Mouse (Mus musculus): Measurements from ENCODE around the gene Tex26.

Gene Tex26

DNA sequence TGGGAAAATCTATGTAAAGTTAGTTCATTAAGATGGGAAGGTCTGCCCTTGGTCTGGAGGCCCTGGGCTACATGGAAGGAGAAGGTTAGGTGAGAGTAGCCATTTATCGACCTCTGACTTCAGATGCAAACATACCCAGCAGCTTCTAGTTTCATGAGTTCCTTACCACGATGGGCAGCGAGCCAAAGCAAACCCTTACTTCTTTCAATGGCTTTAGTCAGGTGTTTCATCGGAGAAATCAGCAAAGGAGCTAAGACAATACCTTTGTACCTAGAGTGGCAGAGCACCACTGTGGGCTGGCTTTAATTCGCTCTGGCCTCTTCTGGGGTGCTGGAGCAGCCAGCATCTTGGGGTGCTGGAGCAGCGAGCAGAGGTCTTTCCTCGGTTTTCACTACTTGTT, 5.8 kb upstream of the Tex26 start:
- no peak for DNase-seq (ENCODE audit: low read depth, low spot score)

DNA sequence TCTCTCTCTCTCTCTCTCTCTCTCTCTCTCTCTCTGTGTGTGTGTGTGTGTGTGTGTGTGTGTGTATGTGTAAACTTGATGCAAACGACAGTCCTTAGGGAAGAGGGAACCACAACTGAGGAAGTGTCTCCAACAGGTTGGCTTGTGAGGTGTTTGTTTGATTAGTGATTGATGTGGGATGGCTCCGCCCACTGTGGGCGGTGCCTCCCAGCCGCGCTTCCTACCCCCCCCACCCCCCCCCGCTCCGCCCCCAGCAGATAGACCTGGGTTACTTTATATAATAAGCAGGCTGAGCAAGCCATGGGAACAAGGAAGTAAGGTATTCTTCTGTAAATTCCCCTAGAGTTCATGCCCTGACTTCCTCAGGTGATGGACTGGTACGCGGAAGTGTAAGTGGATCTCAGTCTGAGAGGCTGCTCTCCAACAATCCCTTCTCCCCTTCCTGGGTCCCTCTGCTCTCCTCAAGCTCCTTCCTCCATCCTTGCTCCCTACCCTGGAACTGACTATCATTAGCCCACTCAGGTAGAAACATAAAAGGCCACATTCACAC, 5.2 kb upstream of the Tex26 start:
- no peak for DNase-seq (ENCODE audit: low read depth, low spot score)

DNA sequence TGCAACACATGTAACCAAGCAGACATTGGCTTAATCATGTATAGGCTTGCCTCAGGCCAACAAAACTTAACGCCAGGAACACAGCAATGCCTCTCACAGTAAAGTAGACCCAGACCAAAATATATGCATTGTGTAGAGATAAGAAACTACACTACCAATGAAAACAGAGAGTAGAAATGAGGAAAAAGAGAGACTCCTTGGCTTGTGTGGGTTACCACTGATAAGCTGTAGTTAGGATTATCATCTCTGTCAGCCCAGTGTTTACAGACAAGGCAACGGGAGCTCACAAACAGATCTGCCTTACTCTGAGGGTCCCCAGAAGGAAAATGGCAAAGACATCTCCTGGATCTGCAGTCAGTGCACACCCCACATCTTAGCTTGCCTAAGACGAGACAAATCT, 2.9 kb upstream of the Tex26 start:
- DNase-seq (ENCODE audit: low read depth, low spot score) = no peak

DNA sequence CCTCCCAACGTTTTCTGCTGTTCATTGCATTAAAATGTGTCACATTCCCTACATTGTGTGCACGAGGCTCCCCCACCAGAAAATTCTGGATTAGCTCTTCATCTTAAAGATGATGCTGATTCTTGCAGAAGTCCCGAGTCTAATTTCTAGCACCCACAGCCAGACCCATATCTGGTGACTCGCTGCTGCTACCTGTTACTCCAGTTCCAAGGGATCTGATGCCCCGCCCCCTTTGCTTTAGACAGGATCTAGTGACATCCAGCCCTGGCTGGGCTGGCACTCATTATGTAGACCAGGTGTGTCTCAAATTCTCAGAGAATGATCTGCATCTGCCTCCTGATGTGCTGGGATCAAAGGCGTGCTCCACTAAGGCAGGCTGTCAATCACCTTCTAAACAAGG, 2.3 kb upstream of the Tex26 start:
- DNase-seq (ENCODE audit: low read depth, low spot score) = no peak

DNA sequence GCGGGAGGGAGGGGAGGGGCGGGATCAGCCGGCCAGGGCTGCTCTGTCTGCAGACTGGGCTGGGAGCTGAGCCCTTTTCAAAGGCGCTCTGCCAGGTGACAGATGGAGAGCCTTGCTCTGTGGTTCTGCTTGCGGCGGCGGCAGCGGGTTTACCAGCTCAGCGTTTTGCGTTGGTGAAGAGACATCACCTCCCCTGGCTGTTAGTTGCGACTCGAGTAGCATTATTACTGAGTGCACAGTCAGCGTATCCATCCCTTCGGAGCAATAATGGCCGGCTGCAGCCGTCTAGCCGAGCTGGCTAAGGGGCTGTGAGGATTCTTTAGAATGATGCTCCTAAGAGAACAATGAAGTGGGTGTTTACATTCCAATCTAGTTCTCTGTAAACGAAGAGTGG, 717 bp downstream of the Tex26 start:
- peak; percentile 98 for DNase-seq (ENCODE audit: low read depth, low spot score)

DNA sequence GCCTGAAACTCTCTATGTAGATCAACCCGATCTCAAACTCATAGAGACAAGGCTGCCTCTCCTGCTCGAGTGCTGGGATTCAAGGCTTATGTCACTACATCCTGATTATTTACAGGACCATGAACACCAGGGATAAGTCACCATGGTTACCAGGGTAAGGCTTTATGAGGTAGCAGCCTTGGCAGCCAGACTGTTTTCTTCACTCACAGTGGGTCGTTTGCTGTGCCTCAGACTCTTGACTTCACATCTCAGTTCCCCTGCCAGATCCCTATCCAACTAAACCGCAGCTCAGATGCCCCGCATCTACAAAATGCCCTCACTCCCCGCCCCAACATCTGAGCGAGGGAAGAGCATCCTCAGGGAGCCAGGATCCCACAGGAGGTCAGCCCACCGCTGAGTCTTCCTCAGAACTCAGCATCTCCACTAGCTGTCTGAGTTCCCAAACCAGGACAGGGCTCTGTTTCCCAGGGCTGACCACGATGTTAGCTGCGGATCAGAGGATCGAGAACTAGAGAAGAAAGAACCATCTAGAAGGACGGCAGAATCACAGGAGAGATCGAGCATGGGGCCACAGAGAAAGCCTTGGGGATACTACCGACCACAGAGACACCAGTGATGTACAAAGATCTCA, 2.3 kb downstream of the Tex26 start:
- DNase-seq (ENCODE audit: low read depth, low spot score) = peak; percentile 64

DNA sequence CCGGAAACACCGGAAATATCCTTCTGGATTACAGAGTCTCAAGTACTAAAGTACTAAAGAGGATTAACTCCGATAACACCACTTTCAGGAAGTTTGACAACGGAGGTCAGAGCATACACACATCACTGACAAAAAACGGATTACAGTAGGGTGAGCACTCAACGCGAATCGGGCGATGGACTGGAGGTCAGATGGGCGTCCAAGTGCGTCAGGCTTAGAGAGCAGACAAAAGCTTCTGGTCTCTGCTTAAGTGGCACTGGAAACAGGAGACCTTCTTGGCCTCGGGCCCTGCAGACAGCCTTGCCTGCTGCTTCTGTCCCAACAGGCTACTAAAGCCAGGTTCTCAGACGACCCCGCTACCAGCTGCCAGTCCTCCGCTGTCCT, 2.8 kb downstream of the Tex26 start:
- no peak for DNase-seq (ENCODE audit: low read depth, low spot score)

DNA sequence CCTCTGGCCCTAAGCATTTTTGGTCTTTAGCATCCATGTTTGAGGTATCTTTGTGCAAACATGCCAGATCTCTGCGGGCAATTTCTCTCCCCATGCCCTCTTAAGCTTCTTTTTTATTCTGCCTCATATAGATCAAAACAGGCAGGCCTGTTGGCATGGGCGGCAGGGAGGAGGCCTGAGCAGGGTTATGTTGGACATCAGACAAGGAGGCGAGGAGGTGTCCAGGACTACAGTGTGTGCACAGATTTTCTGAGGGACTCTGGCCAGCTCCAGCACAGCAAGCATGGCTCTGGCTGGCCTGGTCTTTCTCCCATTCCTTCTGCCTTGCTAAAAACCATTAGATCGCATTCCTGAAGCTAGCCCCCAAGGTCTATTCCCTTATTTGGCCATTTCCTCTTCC, 5.0 kb downstream of the Tex26 start:
- peak; percentile 95 for DNase-seq (ENCODE audit: low read depth, low spot score)

DNA sequence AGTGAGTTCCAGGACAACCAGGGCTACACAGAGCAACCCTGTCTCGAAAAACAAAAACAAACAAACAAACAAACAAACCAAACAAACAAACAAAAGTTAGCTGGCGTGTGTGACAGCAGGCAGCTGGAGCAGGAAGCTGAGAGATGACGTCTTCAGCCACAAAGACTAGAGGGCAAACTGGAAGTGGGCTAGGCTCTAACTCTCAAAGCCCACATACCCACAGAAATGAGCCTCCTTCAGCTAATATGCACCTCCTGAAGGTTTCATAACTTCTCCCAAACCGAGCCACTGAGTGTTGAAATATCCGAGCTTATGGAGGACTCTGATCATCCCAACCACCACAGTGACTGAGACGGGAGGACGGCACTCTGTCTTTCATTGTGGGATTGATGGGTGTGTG, 7.0 kb downstream of the Tex26 start:
- DNase-seq (ENCODE audit: low read depth, low spot score) = no peak

DNA sequence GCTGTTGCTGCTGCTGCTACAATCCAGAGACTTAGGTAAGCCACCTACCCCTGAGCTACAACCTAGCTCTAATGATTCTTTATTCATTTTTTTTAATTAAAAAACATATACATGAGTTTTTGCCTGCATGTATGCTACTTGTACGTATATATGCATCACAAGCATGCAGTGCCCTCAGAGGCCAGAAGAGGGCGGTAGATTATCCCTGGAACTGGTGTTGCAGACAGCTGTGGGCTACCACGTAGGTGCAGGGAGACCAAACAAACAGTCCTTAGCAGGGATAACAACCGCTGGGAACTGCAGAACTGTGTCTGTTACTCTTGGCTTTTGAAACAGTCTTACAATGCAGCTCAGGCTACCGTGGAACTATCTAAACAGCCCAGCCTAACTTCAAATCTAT, 8.3 kb downstream of the Tex26 start:
- DNase-seq (ENCODE audit: low read depth, low spot score) = no peak

DNA sequence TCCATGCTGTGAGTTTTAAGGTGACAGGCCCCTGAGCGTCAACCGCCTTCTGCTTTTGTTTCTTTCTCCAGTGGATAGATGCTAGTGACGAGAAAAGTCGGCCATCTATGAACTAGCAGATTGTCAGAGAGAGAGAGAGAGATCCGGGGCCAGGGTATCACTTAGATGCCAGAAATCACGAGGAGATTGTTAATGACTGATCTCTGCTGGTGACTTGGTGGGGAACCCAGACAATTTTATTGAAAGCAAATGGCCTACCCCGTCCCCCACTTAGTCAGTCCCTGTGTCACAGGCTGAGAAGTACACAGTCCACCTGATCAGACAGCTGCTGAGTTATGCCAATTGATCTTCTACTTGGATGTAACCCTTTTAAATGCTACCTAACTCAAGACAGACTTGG, 9.9 kb downstream of the Tex26 start:
- no peak for DNase-seq (ENCODE audit: low read depth, low spot score)

DNA sequence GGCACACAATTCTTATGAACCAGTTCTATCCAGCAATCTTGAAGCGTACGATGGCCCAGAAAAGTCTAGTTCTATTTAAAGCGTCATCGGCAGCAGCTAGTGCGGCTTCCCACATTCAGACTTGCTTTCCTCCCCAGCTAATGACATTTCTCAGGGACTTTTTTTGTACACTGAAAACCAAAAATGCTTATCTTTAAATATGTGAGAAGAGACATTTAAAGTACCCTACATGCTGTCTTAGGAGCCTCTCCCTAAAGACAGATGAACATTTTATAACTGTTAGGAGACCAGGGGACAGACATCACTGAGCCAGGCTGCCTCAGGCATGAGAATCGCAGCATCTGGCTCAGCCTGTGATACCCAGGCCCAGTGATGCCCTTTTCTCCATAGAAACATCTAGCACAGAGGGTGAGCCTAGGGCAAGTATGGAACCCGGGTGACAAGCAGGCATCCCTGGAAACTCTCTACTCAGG, 11.8 kb downstream of the Tex26 start:
- peak; percentile 85 for DNase-seq (ENCODE audit: low read depth, low spot score)

DNA sequence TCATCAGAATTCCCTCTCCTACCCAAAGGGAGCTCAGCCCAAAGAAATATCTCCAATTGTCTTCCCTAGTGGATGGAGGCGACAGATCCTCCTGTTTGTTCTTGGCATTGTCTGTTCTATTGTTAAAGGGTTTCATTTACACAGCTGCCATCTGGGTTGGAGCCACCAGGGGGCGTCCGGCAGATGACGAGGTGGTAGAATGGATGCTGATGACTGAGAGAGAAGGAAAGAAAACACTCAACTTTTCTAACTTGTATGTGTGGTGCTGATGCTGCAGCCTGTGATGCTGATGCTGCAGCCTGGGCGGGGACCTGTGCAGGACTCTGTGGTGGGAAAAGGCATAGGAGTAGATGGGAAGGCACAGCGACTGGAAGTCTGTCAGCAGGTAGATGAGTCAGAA, 14.8 kb downstream of the Tex26 start:
- peak; percentile 75 for DNase-seq (ENCODE audit: low read depth, low spot score)

DNA sequence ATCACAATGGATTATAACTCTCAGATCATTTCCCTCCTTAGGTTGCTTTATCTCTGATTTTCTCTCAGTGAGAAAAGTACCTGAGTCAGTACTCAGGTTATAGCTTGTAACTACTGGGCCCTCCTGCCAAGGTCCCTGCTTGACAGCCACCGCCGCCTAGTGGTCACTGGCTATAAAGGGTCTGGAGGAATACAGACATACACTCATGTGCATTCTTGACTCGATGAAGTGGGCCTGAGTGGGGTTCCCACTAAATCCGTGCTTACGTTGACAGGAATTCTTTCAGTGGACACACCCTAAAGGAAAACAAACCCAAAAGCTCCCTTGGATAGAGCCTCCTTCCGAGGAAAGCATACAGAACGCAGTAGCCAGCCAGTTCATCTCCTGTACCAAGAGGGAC, 17.1 kb downstream of the Tex26 start:
- no peak for DNase-seq (ENCODE audit: low read depth, low spot score)

DNA sequence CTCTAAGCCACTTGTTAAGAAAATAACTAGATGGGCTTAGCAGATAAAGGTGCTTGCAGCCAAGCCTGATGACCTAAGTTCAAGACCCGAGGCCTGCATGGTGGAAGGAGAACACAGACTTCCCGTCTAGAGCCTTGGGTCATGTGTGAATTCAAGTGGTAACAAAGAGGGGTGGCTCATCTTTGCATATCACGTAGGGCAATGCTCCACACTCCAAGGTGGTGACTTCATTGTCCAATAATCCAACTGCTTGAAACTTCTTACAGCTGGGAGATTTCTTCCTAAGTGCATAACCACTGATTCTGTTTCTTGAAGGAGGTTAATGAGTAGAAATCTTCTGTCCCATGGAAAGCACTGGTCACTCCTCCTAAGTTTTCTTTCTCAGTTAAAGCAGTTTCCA, 22.6 kb downstream of the Tex26 start:
- no peak for DNase-seq (ENCODE audit: low read depth, low spot score)

DNA sequence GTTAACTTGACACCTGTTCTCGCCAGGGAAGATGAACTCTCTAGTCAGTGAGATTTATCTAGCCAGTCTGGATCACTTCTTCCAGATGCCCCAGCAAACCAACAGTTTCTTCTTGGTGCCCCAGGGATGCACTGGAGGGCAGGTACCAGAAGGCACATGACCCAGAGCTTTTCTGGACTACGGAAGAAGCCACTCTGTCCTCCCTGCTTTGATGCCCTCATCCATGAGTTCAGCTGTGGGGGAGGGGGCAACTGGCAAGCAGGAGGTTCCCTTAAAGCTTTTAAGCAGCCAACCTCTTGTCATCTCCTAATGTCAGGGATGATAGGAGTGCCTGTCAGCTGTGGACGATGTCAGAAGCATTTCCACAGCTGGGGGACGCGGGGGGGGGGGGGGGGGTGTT, 25.8 kb downstream of the Tex26 start:
- DNase-seq (ENCODE audit: low read depth, low spot score) = no peak

DNA sequence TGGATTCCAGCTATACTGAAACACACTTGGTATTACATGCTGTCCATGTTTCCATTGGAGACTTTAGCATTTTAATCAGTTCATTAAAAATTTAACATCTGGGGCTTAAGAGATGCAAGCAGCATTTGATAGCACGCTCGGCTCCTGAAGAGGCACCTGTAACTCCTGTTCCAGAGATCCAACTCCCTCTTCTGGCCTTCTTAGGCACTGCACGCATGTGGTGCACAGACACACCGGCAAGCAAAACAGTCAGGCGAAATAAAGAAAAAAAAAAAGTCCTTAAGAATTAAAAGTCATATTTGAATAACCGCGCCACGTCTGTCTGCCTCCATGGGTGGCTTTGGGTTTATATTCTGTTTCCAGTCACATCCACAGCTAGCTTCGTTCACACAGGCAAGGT, 34.7 kb downstream of the Tex26 start:
- no peak for DNase-seq (ENCODE audit: low read depth, low spot score)

DNA sequence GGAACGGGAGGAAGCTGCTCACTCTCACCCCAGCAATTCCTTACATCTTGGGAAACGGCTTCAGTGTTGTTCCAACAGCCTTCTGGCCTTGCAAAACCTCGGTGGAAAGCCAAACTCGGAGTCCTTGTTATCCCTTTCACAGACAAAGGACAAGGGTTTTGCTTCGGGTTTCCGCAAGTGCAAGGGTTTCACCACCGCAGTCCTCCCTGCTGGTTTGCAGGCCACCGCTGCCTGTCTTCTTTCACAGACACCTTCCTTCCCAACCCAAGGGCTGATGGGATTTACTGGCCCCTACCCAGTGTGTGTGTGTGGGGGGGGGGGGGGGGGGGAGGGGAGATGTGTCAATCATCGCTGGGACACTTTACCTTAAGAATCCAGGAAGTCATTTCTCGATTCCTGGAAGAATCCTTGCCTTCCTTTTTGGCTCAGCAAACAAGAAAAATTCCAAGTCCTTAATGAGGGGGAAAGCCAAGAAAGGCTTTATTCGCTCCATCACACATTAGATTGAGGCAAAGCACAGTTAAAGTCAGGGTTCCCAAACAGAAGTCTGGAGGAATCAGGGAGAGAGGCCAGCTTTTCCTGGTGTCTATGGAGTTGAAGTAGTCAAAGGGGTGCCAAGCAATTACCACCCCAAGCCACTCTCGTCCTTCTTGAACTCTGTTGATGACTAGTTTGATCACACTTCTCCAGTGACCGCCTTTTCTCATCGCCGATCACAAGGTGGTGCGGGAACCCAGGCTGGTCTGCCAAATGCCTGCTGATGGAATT, 35.4 kb downstream of the Tex26 start:
- DNase-seq (ENCODE audit: low read depth, low spot score) = no peak

DNA sequence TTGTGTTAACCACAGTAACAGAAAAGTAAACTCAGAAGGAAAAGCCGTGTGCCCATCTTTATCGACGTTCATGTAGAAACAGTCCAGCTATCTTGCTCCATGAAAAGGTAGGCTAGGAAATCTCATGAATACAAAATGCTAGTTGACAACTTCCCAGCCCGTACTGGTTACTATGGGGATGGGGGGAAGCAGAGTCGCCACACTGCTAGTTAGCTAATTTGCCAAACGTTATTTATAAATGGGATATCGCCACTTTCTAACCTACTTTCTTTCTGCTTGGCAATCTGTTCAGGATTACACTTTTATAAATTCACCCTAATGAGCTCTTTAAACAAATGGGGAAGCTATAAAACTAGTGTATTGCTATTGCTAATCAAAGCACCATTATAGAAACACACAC, 42.5 kb downstream of the Tex26 start:
- DNase-seq (ENCODE audit: low read depth, low spot score) = peak; percentile 34

DNA sequence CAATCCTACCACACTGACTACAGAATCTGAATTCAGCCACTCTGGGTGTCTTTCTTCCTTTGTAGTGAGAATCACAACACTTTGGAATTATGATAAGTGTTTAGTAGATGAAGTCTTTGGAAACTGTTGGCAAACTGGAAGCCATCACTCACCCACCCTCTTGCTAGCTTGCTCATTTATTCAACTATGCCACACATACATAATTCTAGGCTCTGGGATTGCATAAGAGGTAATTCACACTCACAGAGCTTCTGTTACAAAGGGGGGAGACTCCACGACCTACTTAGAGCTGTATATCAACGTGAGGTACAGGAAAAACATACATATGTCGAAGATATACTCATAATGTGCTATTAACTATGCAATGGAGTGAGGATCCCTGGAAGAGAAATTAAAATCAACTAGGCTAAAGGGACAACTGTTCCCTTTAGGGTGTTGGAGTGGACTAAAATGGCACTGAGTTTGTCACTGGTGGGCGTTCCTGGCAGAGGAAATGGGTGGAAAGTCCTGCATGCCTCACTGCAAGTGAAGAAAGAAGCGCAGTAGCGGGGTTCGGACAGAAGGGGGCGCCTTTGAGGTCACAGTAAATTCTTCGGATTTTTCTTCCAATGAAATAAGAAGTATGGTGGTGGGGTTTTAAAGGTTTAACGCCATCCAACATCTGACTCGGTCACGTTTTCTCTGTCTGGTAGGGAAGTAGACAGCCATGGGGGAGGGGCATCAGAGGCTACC, 44.0 kb downstream of the Tex26 start:
- DNase-seq (ENCODE audit: low read depth, low spot score) = peak; percentile 71

DNA sequence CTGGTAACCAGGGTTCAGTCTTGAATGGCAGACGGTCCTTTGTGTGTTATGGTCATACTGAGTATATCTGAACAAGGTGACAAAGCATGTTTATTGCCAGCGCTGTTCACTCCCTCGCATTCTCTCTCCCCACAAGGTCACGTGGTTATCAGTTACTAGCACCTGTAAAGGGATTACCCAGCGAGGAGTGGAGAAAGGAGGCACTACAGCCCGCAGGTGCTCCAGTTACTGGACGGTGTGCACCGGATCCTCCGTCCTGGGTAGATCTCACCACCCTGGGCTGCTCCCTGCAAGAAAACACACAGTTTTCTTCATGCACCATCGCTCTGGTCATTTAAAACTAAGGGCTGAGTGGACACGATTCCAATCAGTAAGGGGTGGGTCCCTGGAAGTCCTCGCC, 44.8 kb downstream of the Tex26 start:
- DNase-seq (ENCODE audit: low read depth, low spot score) = no peak

DNA sequence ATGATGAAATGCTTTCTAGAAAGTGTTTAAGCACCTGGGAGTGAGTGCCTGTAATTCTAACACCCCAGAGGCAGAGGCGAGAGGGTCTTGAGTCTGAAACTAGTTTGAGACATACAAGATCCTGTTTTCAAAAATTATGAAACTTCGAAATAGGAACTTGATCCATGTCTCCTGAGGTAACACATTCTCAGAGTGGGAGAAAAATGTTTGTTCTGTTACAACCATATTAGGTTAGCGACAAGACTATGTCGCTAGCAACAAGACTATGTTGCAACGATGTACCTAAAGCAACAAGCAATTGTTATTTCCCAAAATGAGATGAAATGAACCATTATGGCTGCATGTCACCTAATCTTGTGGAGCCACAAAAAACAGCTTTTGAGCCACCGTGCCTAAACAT, 46.0 kb downstream of the Tex26 start:
- no peak for DNase-seq (ENCODE audit: low read depth, low spot score)
